Mouse (Mus musculus) heart, embryonic 10.5 days (tissue): ENCODE measurements at regions not wholly inside any gene's neighbourhood (a gene's known extent, or its start where the extent isn't known, plus 50 kb on each side); places are given as distances from the start of the nearest gene placed in this dataset.

Experiments used
- DNase-seq: peaks from one replicate; pipeline ENCODE4 v3.0.0-alpha.2; 2017; ENCODE audit warnings: low spot score
- H3K27ac ChIP-seq: fragments of 300-500 bp; sonication (generic); 2 replicates; pipeline ENCODE4 v1.5.1; 2016; ENCODE audit warnings: mild to moderate bottlenecking
- H3K27me3 ChIP-seq: fragments of 300-500 bp; sonication (generic); 2 replicates; pipeline ENCODE4 v1.6.1; 2016; ENCODE audit warnings: mild to moderate bottlenecking; ENCODE audit not compliant: poor library complexity, insufficient read depth, severe bottlenecking
- H3K36me3 ChIP-seq: fragments of 300-500 bp; sonication (generic); 2 replicates; pipeline ENCODE4 v1.6.1; 2016; ENCODE audit warnings: mild to moderate bottlenecking, moderate library complexity
- H3K4me1 ChIP-seq: fragments of 300-500 bp; sonication (generic); 2 replicates; pipeline ENCODE4 v1.6.1; 2016; ENCODE audit warnings: mild to moderate bottlenecking
- H3K4me3 ChIP-seq: fragments of 300-500 bp; sonication (generic); 2 replicates; pipeline ENCODE4 v1.5.1; 2016; ENCODE audit warnings: mild to moderate bottlenecking, moderate library complexity
- H3K9me3 ChIP-seq: fragments of 300-500 bp; sonication (generic); 2 replicates; pipeline ENCODE4 v1.6.1; 2016; ENCODE audit warnings: mild to moderate bottlenecking, moderate library complexity
- WGBS: fragments of 180-500 bp; shearing (Covaris S2); methylation state at CpG from one replicate; pipeline ENCODE4 v1.1.7; 2016; 5-methylcytosine and 5-hydroxymethylcytosine counted together

- Histone ChIP-seq H3K27ac (no peak overlapping the region), H3K36me3 (no peaks in the 10 kb centered on the region), H3K9me3 (no peaks in the 10 kb centered on the region), H3K4me3 (no peak overlapping the region), H3K27me3 (no peaks in the 10 kb centered on the region), H3K4me1 (no peaks in the 10 kb centered on the region)
- no peak for DNase-seq
- WGBS = 71% methylated on average over 5 of the region's 5 CpGs
Measured at GRCm38 (mm10) chr5:75358869-75359268, 206.8 kb downstream of the Pdgfra start.

GRCm38 (mm10) chr5:75363832-75364231 is 210.9 kb upstream of the Kit start:
- Histone ChIP-seq H3K4me1 (peaks cover 3% of the 10 kb centered on the region; the same call in 1 of the 2 replicates), H3K36me3 (no peaks in the 10 kb centered on the region), H3K27me3 (no peaks in the 10 kb centered on the region), H3K9me3 (no peaks in the 10 kb centered on the region), H3K27ac (no peak overlapping the region), H3K4me3 (no peak overlapping the region)
- WGBS = 85% methylated on average over 6 of the region's 6 CpGs
- no peak for DNase-seq

GRCm38 (mm10) chr5:75367282-75367681 is 207.4 kb upstream of the Kit start:
- H3K4me3 ChIP-seq = no peak overlapping the region

GRCm38 (mm10) chr5:75368691-75369090 is 206.0 kb upstream of the Kit start:
- H3K27me3 ChIP-seq = no peaks in the 10 kb centered on the region
- 0 out of 2 replicates have a peak, but pooled peaks cover 2% of the 10 kb centered on the region for H3K9me3 ChIP-seq
- H3K27ac ChIP-seq = no peak overlapping the region; the same call in 1 of the 2 replicates
- WGBS = 80% methylated on average over 5 of the region's 5 CpGs
- DNase-seq = no peak
- peaks cover 4% of the 10 kb centered on the region; the same call in 1 of the 2 replicates for H3K4me1 ChIP-seq
- H3K4me3 ChIP-seq = no peak overlapping the region
- no peaks in the 10 kb centered on the region for H3K36me3 ChIP-seq

More at GRCm38 (mm10) chr5:75367282-75367681, 207.4 kb upstream of the Kit start:
- DNase-seq = no peak
- WGBS = 84% methylated on average over 5 of the region's 5 CpGs
- Histone ChIP-seq H3K27ac (no peak overlapping the region), H3K36me3 (no peaks in the 10 kb centered on the region), H3K4me1 (peaks cover 4% of the 10 kb centered on the region; the same call in 1 of the 2 replicates), H3K9me3 (0 out of 2 replicates have a peak, but pooled peaks cover 2% of the 10 kb centered on the region), H3K27me3 (no peaks in the 10 kb centered on the region)

GRCm38 (mm10) chr5:75372849-75373248 is 201.9 kb upstream of the Kit start:
- 0 out of 2 replicates have a peak, but pooled peaks cover 2% of the 10 kb centered on the region for H3K9me3 ChIP-seq
- H3K27ac ChIP-seq = no peak overlapping the region
- 0 out of 2 replicates have a peak, but pooled peaks cover 3% of the 10 kb centered on the region for H3K27me3 ChIP-seq
- no peak overlapping the region for H3K4me3 ChIP-seq
- H3K4me1 ChIP-seq = peaks cover 12% of the 10 kb centered on the region
- DNase-seq = no peak
- H3K36me3 ChIP-seq = no peaks in the 10 kb centered on the region
- WGBS = 61% methylated on average over 3 of the region's 3 CpGs

- Histone ChIP-seq H3K36me3 (no peaks in the 10 kb centered on the region), H3K9me3 (no peaks in the 10 kb centered on the region), H3K27me3 (0 out of 2 replicates have a peak, but pooled peaks cover 3% of the 10 kb centered on the region), H3K27ac (peak overlapping the region; percentile 67; the same call in 1 of the 2 replicates), H3K4me3 (no peak overlapping the region), H3K4me1 (peaks cover 19% of the 10 kb centered on the region)
- 38% methylated on average over 19 of the region's 19 CpGs for WGBS
- no peak for DNase-seq
Measured at GRCm38 (mm10) chr5:75377311-75378300, 197.1 kb upstream of the Kit start.

GRCm38 (mm10) chr5:75378655-75379054 is 196.1 kb upstream of the Kit start:
- Histone ChIP-seq H3K4me3 (no peak overlapping the region), H3K4me1 (peaks cover 19% of the 10 kb centered on the region), H3K27ac (peak overlapping the region; percentile 36; the same call in 1 of the 2 replicates), H3K27me3 (0 out of 2 replicates have a peak, but pooled peaks cover 3% of the 10 kb centered on the region), H3K36me3 (no peaks in the 10 kb centered on the region), H3K9me3 (no peaks in the 10 kb centered on the region)
- WGBS = 38% methylated on average over 2 of the region's 2 CpGs
- no peak for DNase-seq

GRCm38 (mm10) chr5:75380340-75380739 is 194.4 kb upstream of the Kit start:
- H3K9me3 ChIP-seq = no peaks in the 10 kb centered on the region
- no peak for DNase-seq
- H3K4me3 ChIP-seq = no peak overlapping the region
- H3K27me3 ChIP-seq = no peaks in the 10 kb centered on the region
- H3K36me3 ChIP-seq = no peaks in the 10 kb centered on the region
- 66% methylated on average over 1 of the region's 1 CpGs for WGBS
- H3K27ac ChIP-seq = no peak overlapping the region
- H3K4me1 ChIP-seq = peaks cover 19% of the 10 kb centered on the region

- H3K27me3 ChIP-seq = no peaks in the 10 kb centered on the region
- no peak overlapping the region for H3K4me3 ChIP-seq
- H3K4me1 ChIP-seq = peaks cover 27% of the 10 kb centered on the region
- H3K9me3 ChIP-seq = no peaks in the 10 kb centered on the region
- 89% methylated on average over 3 of the region's 3 CpGs for WGBS
- H3K36me3 ChIP-seq = no peaks in the 10 kb centered on the region
- no peak for DNase-seq
- H3K27ac ChIP-seq = no peak overlapping the region
Measured at GRCm38 (mm10) chr5:75382138-75382537, 192.6 kb upstream of the Kit start.

GRCm38 (mm10) chr5:75387886-75388454 is 186.7 kb upstream of the Kit start:
- H3K36me3 ChIP-seq = no peaks in the 10 kb centered on the region

GRCm38 (mm10) chr5:75388699-75389260 is 185.9 kb upstream of the Kit start:
- Histone ChIP-seq H3K36me3 (no peaks in the 10 kb centered on the region), H3K4me1 (peaks cover 13% of the 10 kb centered on the region; the same call in 1 of the 2 replicates), H3K9me3 (no peaks in the 10 kb centered on the region), H3K27ac (no peak overlapping the region), H3K27me3 (peaks cover 13% of the 10 kb centered on the region), H3K4me3 (no peak overlapping the region)
- DNase-seq = no peak
- WGBS = 84% methylated on average over 7 of the region's 7 CpGs

More at GRCm38 (mm10) chr5:75387886-75388454, 186.7 kb upstream of the Kit start:
- peaks cover 13% of the 10 kb centered on the region for H3K27me3 ChIP-seq
- H3K27ac ChIP-seq = no peak overlapping the region
- peak overlapping the region; percentile 18; the same call in 1 of the 2 replicates for H3K4me3 ChIP-seq
- no peaks in the 10 kb centered on the region for H3K9me3 ChIP-seq
- DNase-seq = no peak
- WGBS = 37% methylated on average over 13 of the region's 13 CpGs
- H3K4me1 ChIP-seq = peaks cover 13% of the 10 kb centered on the region; the same call in 1 of the 2 replicates

GRCm38 (mm10) chr5:75389433-75389971 is 185.2 kb upstream of the Kit start:
- peaks cover 13% of the 10 kb centered on the region; the same call in 1 of the 2 replicates for H3K4me1 ChIP-seq
- H3K4me3 ChIP-seq = no peak overlapping the region
- no peak for DNase-seq
- H3K9me3 ChIP-seq = no peaks in the 10 kb centered on the region
- no peaks in the 10 kb centered on the region for H3K36me3 ChIP-seq
- WGBS = 70% methylated on average over 7 of the region's 7 CpGs
- peaks cover 13% of the 10 kb centered on the region for H3K27me3 ChIP-seq
- no peak overlapping the region for H3K27ac ChIP-seq
